Mouse (Mus musculus) stomach, postnatal 0 days (tissue): ENCODE measurements around the gene Abca14. TPM values are rescaled to one million over a fixed set of nuclear protein-coding genes. Genes with fewer than 3 reads are reported as not detected.

Experiments
- ATAC-seq: fragments of 200-750 bp; cut with Nextera tagmentation; 2 replicates; pipeline ENCODE4 v1.8.0; 2017; ENCODE audit not compliant: low FRiP score, low TSS enrichment
- DNase-seq: peaks from one replicate; pipeline ENCODE4 v3.0.0-alpha.2; 2016; ENCODE audit warnings: low spot score
- H3K27ac ChIP-seq: fragments of 300-500 bp; sonication (generic); replicated peaks from 2 replicates; pipeline ENCODE4 v1.5.1; 2014; ENCODE audit warnings: mild to moderate bottlenecking, control low read depth
- H3K27me3 ChIP-seq: fragments of 300-500 bp; sonication (generic); 2 replicates; pipeline ENCODE4 v1.6.1; 2014; ENCODE audit warnings: low read length; ENCODE audit not compliant: control insufficient read depth, insufficient read depth
- H3K36me3 ChIP-seq: fragments of 300-500 bp; sonication (generic); 2 replicates; pipeline ENCODE4 v1.6.1; 2014; ENCODE audit warnings: low read length, mixed read lengths; ENCODE audit not compliant: control insufficient read depth, insufficient read depth
- H3K4me1 ChIP-seq: fragments of 300-500 bp; sonication (generic); replicated peaks from 2 replicates; pipeline ENCODE4 v1.6.1; 2014; ENCODE audit warnings: antibody characterized with exemption; ENCODE audit not compliant: control insufficient read depth, insufficient read depth
- H3K4me2 ChIP-seq: fragments of 300-500 bp; sonication (generic); replicated peaks from 2 replicates; pipeline ENCODE4 v1.6.1; 2014; ENCODE audit warnings: low read depth, mild to moderate bottlenecking, control low read depth, moderate library complexity
- H3K4me3 ChIP-seq: fragments of 300-500 bp; sonication (generic); 2 replicates; pipeline ENCODE4 v1.5.1; 2014; ENCODE audit warnings: low read depth, low read length, control low read depth
- H3K9ac ChIP-seq: fragments of 300-500 bp; sonication (generic); 2 replicates; pipeline ENCODE4 v1.6.1; 2014; ENCODE audit warnings: mild to moderate bottlenecking, low read length, control low read depth, mixed read lengths
- H3K9me3 ChIP-seq: fragments of 300-500 bp; sonication (generic); 2 replicates; pipeline ENCODE4 v1.6.1; 2016; ENCODE audit warnings: low read length; ENCODE audit not compliant: control insufficient read depth
- CTCF ChIP-seq: IDR thresholded peaks from 2 replicates; pipeline ENCODE4 v1.5.1; 2016; ENCODE audit warnings: antibody characterized with exemption, low read depth, mild to moderate bottlenecking, moderate library complexity
- EP300 ChIP-seq: optimal IDR thresholded peaks from 2 replicates; pipeline ENCODE3; 2016; ENCODE audit warnings: antibody characterized with exemption
- whole genome bisulfite sequencing: fragments of 180-500 bp; shearing (Covaris S2); extraction: QIAGEN DNeasy Blood & Tissue Kit; methylation state at CpG from one replicate; pipeline ENCODE4 v1.1.7; 2014; 5-methylcytosine and 5-hydroxymethylcytosine counted together
- polyA plus RNA-seq: library from polyadenylated mRNA; unstranded; fragments of >200 nt; fragmentation: Nextera tagmentation; extraction: Ambion mirVana; gene quantifications from 2 replicates; pipeline ENCODE4 v1.2.1, GENCODE M21; 2015

Abca14 gene
- polyA plus RNA-seq, 1 experiment from 2014 or later: not detected

DNA sequence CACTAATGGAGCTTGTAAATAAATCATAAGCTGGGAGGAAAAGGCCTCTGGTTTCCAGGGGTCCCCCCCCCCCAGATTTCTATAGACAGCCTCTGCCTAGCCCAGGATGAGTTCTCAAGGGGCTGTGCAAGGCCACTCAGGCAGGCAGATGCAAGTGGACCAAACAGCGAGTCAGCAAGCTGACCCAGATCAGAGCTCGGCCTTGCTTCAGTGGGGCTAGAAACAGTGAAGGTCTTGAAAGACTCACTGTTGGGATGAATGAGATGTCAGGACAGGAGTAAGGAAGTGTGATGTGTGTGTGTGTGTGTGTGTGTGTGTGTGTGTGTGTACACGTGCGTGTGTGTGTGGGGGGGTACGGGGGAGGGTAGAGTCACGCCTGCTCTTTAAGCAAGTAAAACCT, 10.9 kb upstream of the Abca14 start:
- ATAC-seq (no peak), DNase-seq (no peak)
- H3K36me3 ChIP-seq: no peaks in the 10 kb centered on the region
- 66% methylated on average over 6 of the region's 6 CpGs for WGBS
- no peaks in the 10 kb centered on the region for H3K9me3 ChIP-seq
- no peaks in the 10 kb centered on the region for H3K4me1 ChIP-seq
- no peaks in the 10 kb centered on the region for H3K27me3 ChIP-seq
- TF ChIP-seq CTCF: no peak
- TF ChIP-seq EP300: no peak
- no peak overlapping the region for H3K4me3 ChIP-seq
- no peak overlapping the region for H3K27ac ChIP-seq
- H3K4me2 ChIP-seq: no peak overlapping the region
- H3K9ac ChIP-seq: no peak overlapping the region

DNA sequence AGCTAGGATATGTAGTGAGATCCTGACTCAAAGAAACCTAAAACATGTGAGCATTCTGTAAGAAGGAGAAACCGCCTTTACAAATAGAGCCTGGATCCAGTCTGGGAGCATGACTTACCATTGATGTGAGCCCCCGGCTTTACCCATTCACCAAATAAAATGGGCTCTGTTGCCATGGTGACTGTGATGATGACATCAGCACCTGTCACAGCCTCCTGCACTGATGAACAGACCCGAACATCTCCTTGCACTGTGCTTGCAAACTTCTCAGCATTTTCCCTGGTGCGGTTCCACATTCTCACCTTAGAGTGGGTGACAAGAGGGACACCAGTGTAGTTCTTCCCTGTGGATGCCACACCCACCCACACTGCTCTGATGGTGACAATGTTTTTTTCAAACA, 8.6 kb upstream of the Abca14 start:
- Histone ChIP-seq H3K9ac (no peak overlapping the region), H3K4me1 (no peaks in the 10 kb centered on the region), H3K9me3 (no peaks in the 10 kb centered on the region), H3K27ac (no peak overlapping the region), H3K27me3 (no peaks in the 10 kb centered on the region), H3K36me3 (no peaks in the 10 kb centered on the region), H3K4me2 (no peak overlapping the region), H3K4me3 (no peak overlapping the region)
- no peak for TF ChIP-seq EP300
- no peak for TF ChIP-seq CTCF
- ATAC-seq (no peak), DNase-seq (no peak)
- WGBS: 80% methylated on average over 4 of the region's 4 CpGs

DNA sequence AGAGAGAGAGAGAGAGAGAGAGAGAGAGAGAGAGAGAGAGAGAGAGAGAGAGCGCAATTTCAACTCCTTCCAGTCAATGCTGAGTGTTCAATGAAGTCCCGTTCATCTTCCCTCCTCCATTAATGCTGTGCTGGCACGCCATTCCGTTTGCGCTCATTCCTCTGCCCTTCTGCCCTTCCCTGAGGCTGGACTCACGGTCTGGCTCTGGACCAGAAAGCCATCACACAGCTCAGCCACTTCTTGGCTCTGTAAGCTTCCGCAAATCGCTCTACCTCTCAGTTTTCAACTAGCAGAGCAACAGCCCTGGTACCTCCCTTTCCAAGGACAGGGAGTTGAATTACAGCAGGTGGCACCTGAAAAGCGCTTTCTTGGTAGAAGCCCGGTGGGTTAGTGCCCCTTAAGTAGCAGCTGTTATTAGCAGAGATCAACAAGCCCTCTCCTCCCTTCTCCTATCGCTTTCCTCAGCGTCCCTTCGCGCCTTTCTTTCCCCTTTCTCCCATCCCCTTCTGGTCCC, 2.5 kb upstream of the Abca14 start:
- no peak overlapping the region for H3K27ac ChIP-seq
- peak; percentile 23 for DNase-seq
- no peaks in the 10 kb centered on the region for H3K9me3 ChIP-seq

DNA sequence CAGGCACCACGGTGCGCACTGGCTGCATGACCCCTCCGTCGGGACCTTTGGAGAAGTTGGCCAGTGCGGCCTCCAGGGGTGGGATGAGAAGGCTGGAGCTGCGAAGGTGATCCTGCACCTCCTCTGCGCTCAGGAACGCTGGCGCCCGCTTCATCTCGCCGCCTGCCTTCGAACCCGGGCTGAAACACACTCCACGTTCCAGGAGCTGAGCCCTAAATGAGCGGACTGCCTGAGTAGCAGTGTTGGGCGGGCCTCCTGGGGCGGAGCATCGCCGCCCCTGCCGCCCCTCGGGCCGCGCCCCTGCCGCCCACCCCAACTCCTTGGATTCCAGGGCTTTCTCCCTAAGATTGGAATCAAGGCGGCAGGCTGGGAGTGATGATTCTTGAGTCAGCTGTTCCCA, 2.0 kb upstream of the Abca14 start, which contains the start of gene Crym:
Gene Crym (minus strand): TSS at position 341 of the 400 bp plus-strand sequence.
- peaks cover 2% of the 10 kb centered on the region; the same call in 1 of the 2 replicates for H3K27me3 ChIP-seq
- WGBS: 2% methylated on average over 26 of the region's 26 CpGs
- no peaks in the 10 kb centered on the region for H3K36me3 ChIP-seq
- DNase-seq (no peak), ATAC-seq (no peak)
- peak within 1 kb of the TSS; percentile 15 for H3K4me3 ChIP-seq
- H3K4me2 ChIP-seq: peak within 1 kb of the TSS; percentile 45
- H3K9me3 ChIP-seq: no peaks in the 10 kb centered on the region
- no peak within 1 kb of the TSS for H3K27ac ChIP-seq
- TF ChIP-seq EP300 (no peak), CTCF (no peak)
- H3K9ac ChIP-seq: 0 out of 2 replicates have a peak within 1 kb of the TSS, but pooled peaks have one; percentile 8
- H3K4me1 ChIP-seq: no peaks in the 10 kb centered on the region

More for the DNA sequence above, 2.5 kb upstream of the Abca14 start:
- WGBS: 2% methylated on average over 13 of the region's 14 CpGs
- Histone ChIP-seq H3K4me2 (peak overlapping the region; percentile 45), H3K9ac (0 out of 2 replicates have a peak overlapping the region, but pooled peaks have one; percentile 8), H3K4me3 (peak overlapping the region; percentile 15), H3K27me3 (peaks cover 2% of the 10 kb centered on the region; the same call in 1 of the 2 replicates), H3K36me3 (no peaks in the 10 kb centered on the region), H3K4me1 (no peaks in the 10 kb centered on the region)
- TF ChIP-seq CTCF: no peak
- no peak for TF ChIP-seq EP300
- ATAC-seq: no peak

DNA sequence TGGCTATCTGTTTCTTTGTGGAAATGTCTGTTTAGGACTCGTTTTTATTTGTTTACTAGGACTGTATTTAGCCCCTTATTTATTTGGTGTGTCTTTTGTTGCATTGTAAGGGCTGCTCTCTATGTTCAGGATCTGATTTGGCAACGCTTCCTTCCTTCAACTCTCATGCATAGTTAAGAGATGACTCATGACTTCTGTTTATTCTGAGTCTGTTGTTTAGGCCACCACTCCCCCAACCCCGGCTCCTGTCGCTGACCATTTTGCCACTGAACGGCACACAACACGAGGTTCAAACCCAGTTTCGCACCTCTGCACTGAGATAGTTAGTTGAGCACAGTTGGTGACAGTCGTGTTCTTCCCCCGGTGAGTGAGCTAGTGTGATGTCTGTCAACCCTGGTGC, 2.2 kb downstream of the Abca14 start:
- Histone ChIP-seq H3K4me2 (no peak overlapping the region), H3K4me3 (no peak overlapping the region), H3K9ac (no peak overlapping the region), H3K36me3 (no peaks in the 10 kb centered on the region), H3K27me3 (peaks cover 2% of the 10 kb centered on the region; the same call in 1 of the 2 replicates), H3K4me1 (no peaks in the 10 kb centered on the region), H3K9me3 (no peaks in the 10 kb centered on the region), H3K27ac (no peak overlapping the region)
- no peak; the same call in 1 of the 2 replicates for ATAC-seq
- DNase-seq: no peak
- 40% methylated on average over 9 of the region's 9 CpGs for WGBS
- TF ChIP-seq EP300 (no peak), CTCF (no peak)

DNA sequence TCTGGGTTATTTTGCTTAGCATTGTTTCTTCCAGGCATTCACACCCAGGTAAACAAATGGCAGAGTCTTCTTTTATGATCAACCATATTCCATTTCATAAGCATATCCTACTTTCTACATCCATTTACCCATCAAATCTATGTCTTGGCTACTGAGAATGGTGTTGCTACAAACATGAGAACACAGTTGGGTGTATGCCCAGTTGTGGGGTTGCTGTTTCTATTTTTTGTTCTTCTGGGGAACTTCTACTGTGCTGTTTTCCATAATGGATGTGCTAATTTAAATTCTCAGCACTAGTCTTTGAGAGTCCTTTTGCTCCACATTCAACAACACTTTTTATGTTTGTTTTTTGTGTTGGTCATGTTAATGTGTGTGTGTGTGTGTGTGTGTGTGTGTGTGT, 24.8 kb downstream of the Abca14 start:
- no peaks in the 10 kb centered on the region for H3K9me3 ChIP-seq
- DNase-seq: no peak
- H3K4me1 ChIP-seq: no peaks in the 10 kb centered on the region
- H3K4me3 ChIP-seq: no peak overlapping the region
- H3K27me3 ChIP-seq: no peaks in the 10 kb centered on the region
- no peaks in the 10 kb centered on the region for H3K36me3 ChIP-seq
- no peak overlapping the region for H3K4me2 ChIP-seq
- no peak overlapping the region for H3K9ac ChIP-seq
- ATAC-seq: no peak
- no peak overlapping the region for H3K27ac ChIP-seq
- TF ChIP-seq EP300: no peak
- no peak for TF ChIP-seq CTCF
